Comparison of ENCODE assay signal across 12 mouse cellular contexts in genomic region chr13:54222921-54223769, GRCm38 (mm10). TPM values are rescaled to one million over a fixed set of nuclear protein-coding genes. Genes with fewer than 3 reads are reported as not detected.
A peak's percentile ranks its signal among the peaks of the same experiment; 100 is the strongest.
DNase-seq lines count a peak whose midpoint lies in the region; ATAC-seq and TF ChIP-seq lines count a peak whose summit lies in the region.
"Had no signal": no experiment of that assay in that cellular context is flagged by ENCODE, and none has a peak within 500 bp of the region (broad histone marks: within the 10 kb centered on the region; RNA-seq: fewer than 3 reads in every experiment).

No protein-coding gene starts in this region.

- H3K27me3 ChIP-seq in heart, embryonic 12.5 days (replicated peaks), result peaks cover 34% of the 10 kb centered on the region
- peaks cover 11% of the 10 kb centered on the region for H3K27me3 ChIP-seq in midbrain, embryonic 10.5 days (ENCODE audit: low read depth, poor library complexity, severe bottlenecking)
- H3K27me3 ChIP-seq in midbrain, embryonic 13.5 days, result no peaks in the 10 kb centered on the region
- H3K27me3 ChIP-seq in kidney, embryonic 15.5 days, result 0 out of 2 replicates have a peak, but pooled peaks cover 4% of the 10 kb centered on the region
- no peaks in the 10 kb centered on the region for H3K27me3 ChIP-seq in intestine, postnatal 0 days (replicated peaks; ENCODE audit: control insufficient read depth, insufficient read depth, low read length)

- no peak overlapping the region for H3K4me2 ChIP-seq in heart, embryonic 12.5 days
- no peak overlapping the region for H3K4me2 ChIP-seq in midbrain, embryonic 13.5 days (replicated peaks)
- no peak overlapping the region for H3K4me2 ChIP-seq in kidney, embryonic 15.5 days
- H3K4me2 ChIP-seq in intestine, postnatal 0 days (replicated peaks; ENCODE audit: low read depth), result no peak overlapping the region

- H3K4me1 ChIP-seq in heart, embryonic 12.5 days (replicated peaks), result no peaks in the 10 kb centered on the region
- peaks cover 24% of the 10 kb centered on the region for H3K4me1 ChIP-seq in midbrain, embryonic 10.5 days
- H3K4me1 ChIP-seq in midbrain, embryonic 13.5 days (replicated peaks), result peaks cover 32% of the 10 kb centered on the region
- peaks cover 5% of the 10 kb centered on the region; the same call in 1 of the 2 replicates for H3K4me1 ChIP-seq in kidney, embryonic 15.5 days
- no peaks in the 10 kb centered on the region for H3K4me1 ChIP-seq in intestine, postnatal 0 days (replicated peaks; ENCODE audit: control insufficient read depth, insufficient read depth, low read length)

- DNase-seq in heart, adult 11 months, result peak; percentile 97
- peak; percentile 44 for DNase-seq in midbrain, embryonic 10.5 days (ENCODE audit: low spot score)
- DNase-seq: gastrocnemius, postnatal 14 days; kidney, adult 8-10 months; thymus, postnatal 25 days had no signal

- TF ChIP-seq CTCF in intestine, postnatal 0 days (IDR thresholded peaks at IDR 0.05; ENCODE audit: low read depth), result no peak

- no peak for ATAC-seq in heart, embryonic 12.5 days (ENCODE audit: insufficient number of reproducible peaks, low FRiP score)
- no peak for ATAC-seq in midbrain, embryonic 13.5 days
- peak; percentile 77 for ATAC-seq in granulocyte monocyte progenitor cell, adult 5-6 weeks (replicated peaks; ENCODE audit: poor library complexity, severe bottlenecking)
- ATAC-seq in neutrophil, adult 5-6 weeks (ENCODE audit: extremely low read depth, insufficient number of reproducible peaks, low FRiP score, poor library complexity, severe bottlenecking), result peak; percentile 49
- ATAC-seq in kidney, embryonic 15.5 days (replicated peaks; ENCODE audit: low FRiP score), result no peak
- no peak for ATAC-seq in intestine, postnatal 0 days

- WGBS in heart, embryonic 12.5 days, result 48% methylated on average over 13 of the region's 13 CpGs
- WGBS in midbrain, embryonic 10.5 days, result 36% methylated on average over 13 of the region's 13 CpGs
- WGBS in midbrain, embryonic 13.5 days, result 38% methylated on average over 13 of the region's 13 CpGs
- 48% methylated on average over 13 of the region's 13 CpGs for whole genome bisulfite sequencing in kidney, embryonic 15.5 days
- 68% methylated on average over 13 of the region's 13 CpGs for WGBS in intestine, postnatal 0 days

- H3K27ac ChIP-seq in heart, embryonic 12.5 days (ENCODE audit: poor library complexity, severe bottlenecking), result no peak overlapping the region
- H3K27ac ChIP-seq in midbrain, embryonic 10.5 days (replicated peaks), result peak overlapping the region; percentile 75
- H3K27ac ChIP-seq in midbrain, embryonic 13.5 days, result no peak overlapping the region
- no peak overlapping the region for H3K27ac ChIP-seq in kidney, embryonic 15.5 days
- no peak overlapping the region for H3K27ac ChIP-seq in intestine, postnatal 0 days (ENCODE audit: low read depth, low read length)

- no peaks in the 10 kb centered on the region for H3K36me3 ChIP-seq in heart, embryonic 12.5 days
- no peaks in the 10 kb centered on the region for H3K36me3 ChIP-seq in midbrain, embryonic 10.5 days
- H3K36me3 ChIP-seq in midbrain, embryonic 13.5 days, result no peaks in the 10 kb centered on the region
- no peaks in the 10 kb centered on the region for H3K36me3 ChIP-seq in kidney, embryonic 15.5 days
- H3K36me3 ChIP-seq in intestine, postnatal 0 days (ENCODE audit: control insufficient read depth, insufficient read depth), result no peaks in the 10 kb centered on the region

- no peaks in the 10 kb centered on the region for H3K9me3 ChIP-seq in heart, embryonic 12.5 days (replicated peaks)
- H3K9me3 ChIP-seq in midbrain, embryonic 10.5 days (replicated peaks), result no peaks in the 10 kb centered on the region
- no peaks in the 10 kb centered on the region for H3K9me3 ChIP-seq in midbrain, embryonic 13.5 days
- no peaks in the 10 kb centered on the region for H3K9me3 ChIP-seq in kidney, embryonic 15.5 days (replicated peaks)
- H3K9me3 ChIP-seq in intestine, postnatal 0 days (ENCODE audit: control insufficient read depth), result no peaks in the 10 kb centered on the region

- no peak overlapping the region for H3K9ac ChIP-seq in heart, embryonic 12.5 days
- H3K9ac ChIP-seq in midbrain, embryonic 13.5 days (replicated peaks), result no peak overlapping the region
- no peak overlapping the region for H3K9ac ChIP-seq in kidney, embryonic 15.5 days
- H3K9ac ChIP-seq in intestine, postnatal 0 days (ENCODE audit: low read depth, low read length), result no peak overlapping the region

- H3K4me3 ChIP-seq in heart, embryonic 12.5 days, result no peak overlapping the region
- no peak overlapping the region for H3K4me3 ChIP-seq in midbrain, embryonic 10.5 days
- no peak overlapping the region for H3K4me3 ChIP-seq in midbrain, embryonic 13.5 days (replicated peaks)
- H3K4me3 ChIP-seq in kidney, embryonic 15.5 days (replicated peaks), result no peak overlapping the region
- no peak overlapping the region for H3K4me3 ChIP-seq in intestine, postnatal 0 days (ENCODE audit: low read depth, low read length)

RNA-seq across cellular contexts. Expression of gene Hrh2, which starts 31.2 kb away (rescaled TPM):
- not detected in 2 replicates for polyA plus RNA-seq in heart, embryonic 12.5 days (2016; fragmentation: Nextera tagmentation; extraction: Ambion mirVana)
- 0.14 and 0.15 TPM in 2 replicates for polyA plus RNA-seq in midbrain, embryonic 10.5 days (2016; fragmentation: Nextera tagmentation; extraction: Ambion mirVana)
- polyA plus RNA-seq in midbrain, embryonic 13.5 days (2015; fragmentation: Nextera tagmentation; extraction: Ambion mirVana), result 0.28 and 0.40 TPM in 2 replicates
- 6.0 and 6.8 TPM in 2 replicates for total RNA-seq in granulocyte monocyte progenitor cell, adult 5-6 weeks (2014; fragmentation: Nextera tagmentation)
- total RNA-seq in granulocyte monocyte progenitor cell, adult 5-6 weeks (2017), result 2.2 and 4.4 TPM in 2 replicates
- total RNA-seq in neutrophil, adult 5-6 weeks (2017), result 31.4 and 32.7 TPM in 2 replicates
- not detected in 2 replicates for polyA plus RNA-seq in kidney, embryonic 15.5 days (2015; fragmentation: Nextera tagmentation; extraction: Ambion mirVana)
- polyA plus RNA-seq in intestine, postnatal 0 days (2015; fragmentation: Nextera tagmentation; extraction: Ambion mirVana), result 0.04 and 0.05 TPM in 2 replicates
- total RNA-seq: gastrocnemius, postnatal 14 days had no signal
- polyA plus RNA-seq: hindbrain, embryonic 11.5 days had no signal

Comparison
In these comparisons a context has a peak if more than half of its experiments do, and no peak if none do; other contexts are left out.
1. ATAC-seq: peak in granulocyte monocyte progenitor cell, adult 5-6 weeks (single experiment) and neutrophil, adult 5-6 weeks (single experiment); none in heart, embryonic 12.5 days (single experiment), midbrain, embryonic 13.5 days (single experiment), kidney, embryonic 15.5 days (single experiment) and intestine, postnatal 0 days (single experiment).